Mouse (Mus musculus): ENCODE measurements at regions not wholly inside any gene's neighbourhood (a gene's known extent, or its start where the extent isn't known, plus 50 kb on each side); places are given as distances from the start of the nearest gene placed in this dataset.

GRCm38 (mm10) chr16:55747250-55747649 lies 91.4 kb downstream of the Nfkbiz start:
- TF ChIP-seq CTCF (IDR thresholded peaks at IDR 0.05; ENCODE audit: extremely low read depth, insufficient read depth, low read length) (no peak), POLR2A (IDR thresholded peaks at IDR 0.05; ENCODE audit: extremely low read depth, insufficient read depth, low read length) (no peak)

All from cortical plate, adult 2 months (tissue).